Comparison of ENCODE assay signal across 8 mouse cellular contexts in genomic region chr2:55818220-55818619, GRCm38 (mm10).
DNase-seq lines count a peak whose midpoint lies in the region; ATAC-seq lines count a peak whose summit lies in the region.

No protein-coding gene starts in this region.

- ATAC-seq in CD4-positive, CD25-positive, alpha-beta regulatory T cell, adult 4 months, result no peak

- H3K27ac ChIP-seq in hindbrain, embryonic 10.5 days, result no peak overlapping the region

- no peaks in the 10 kb centered on the region for H3K27me3 ChIP-seq in hindbrain, embryonic 10.5 days (ENCODE audit: insufficient read depth, poor library complexity, severe bottlenecking)

- H3K4me3 ChIP-seq in hindbrain, embryonic 10.5 days, result no peak overlapping the region

- DNase-seq in kidney, postnatal 4 days, result peak; percentile 7
- DNase-seq in kidney, adult 11 months, result no peak
- DNase-seq in embryo, embryonic 11.5 days (ENCODE audit: low read depth, low spot score), result peak; percentile 5
- DNase-seq in hindbrain, embryonic 10.5 days (ENCODE audit: low spot score), result peak; percentile 7
- peak; percentile 74 for DNase-seq in left cerebral cortex, postnatal 4 days
- peak; percentile 6 to 54 for DNase-seq in right cerebral cortex, postnatal 36 days (ENCODE audit: low spot score in 2 of 2)
- no peak for DNase-seq in spleen, postnatal 10 days (ENCODE audit: low spot score in 2 of 2)

- no peaks in the 10 kb centered on the region for H3K9me3 ChIP-seq in hindbrain, embryonic 10.5 days

- 46% methylated on average over 7 of the region's 7 CpGs for WGBS in hindbrain, embryonic 10.5 days

- no peaks in the 10 kb centered on the region for H3K36me3 ChIP-seq in hindbrain, embryonic 10.5 days

- H3K4me1 ChIP-seq in hindbrain, embryonic 10.5 days (replicated peaks), result no peaks in the 10 kb centered on the region

- intact Hi-C loops in left cerebral cortex, postnatal 4 days (cut with DNase I), result no loop called here

Comparison
In these comparisons a context has a peak if more than half of its experiments do, and no peak if none do; other contexts are left out.
1. DNase-seq: peak in kidney, postnatal 4 days (2 of 2), embryo, embryonic 11.5 days (single experiment), hindbrain, embryonic 10.5 days (single experiment), left cerebral cortex, postnatal 4 days (single experiment) and right cerebral cortex, postnatal 36 days (2 of 2); none in kidney, adult 11 months (single experiment) and spleen, postnatal 10 days (0 of 2).